Mouse (Mus musculus) ES-Bruce4 (cell line): ENCODE results near the gene C3ar1. TPM values are rescaled to one million over a fixed set of nuclear protein-coding genes. Genes with fewer than 3 reads are reported as not detected.

Experiments
- H3K27ac ChIP-seq: 2 replicates; pipeline ENCODE4 v1.5.1; 2012; ENCODE audit warnings: low read length, inconsistent platforms; ENCODE audit not compliant: insufficient read depth
- H3K27me3 ChIP-seq: 2 replicates; pipeline ENCODE4 v1.6.1; 2012; ENCODE audit warnings: mild to moderate bottlenecking, low read length, inconsistent platforms; ENCODE audit not compliant: control insufficient read depth, poor library complexity, insufficient read depth, severe bottlenecking
- H3K36me3 ChIP-seq: 2 replicates; pipeline ENCODE4 v1.6.1; 2012; ENCODE audit warnings: inconsistent platforms, mild to moderate bottlenecking, low read length, moderate library complexity; ENCODE audit not compliant: control insufficient read depth, poor library complexity, insufficient read depth, severe bottlenecking
- H3K4me1 ChIP-seq: one replicate; pipeline ENCODE4 v1.8.1; 2011; ENCODE audit warnings: low read length; ENCODE audit not compliant: control insufficient read depth, insufficient read depth
- H3K4me3 ChIP-seq: 2 replicates; pipeline ENCODE4 v1.5.1; 2011; ENCODE audit warnings: low read depth, mild to moderate bottlenecking, low read length
- H3K9ac ChIP-seq: 2 replicates; pipeline ENCODE4 v1.6.1; 2012; ENCODE audit warnings: low read depth, mild to moderate bottlenecking, inconsistent platforms; ENCODE audit not compliant: poor library complexity, severe bottlenecking
- H3K9me3 ChIP-seq: replicated peaks from 2 replicates; pipeline ENCODE4 v1.6.1; 2012; ENCODE audit warnings: mild to moderate bottlenecking, low read length, inconsistent platforms; ENCODE audit not compliant: control insufficient read depth, poor library complexity, insufficient read depth, severe bottlenecking
- CTCF ChIP-seq: IDR thresholded peaks from one replicate; pipeline ENCODE4 v1.8.1; 2011; ENCODE audit warnings: low read depth, low read length
- EP300 ChIP-seq: IDR thresholded peaks from 2 replicates; pipeline ENCODE4 v1.6.1; 2011; ENCODE audit warnings: low read depth, low read length; ENCODE audit not compliant: insufficient read depth
- POLR2A ChIP-seq: IDR thresholded peaks from one replicate; pipeline ENCODE4 v1.8.1; 2011; ENCODE audit warnings: low read length; ENCODE audit not compliant: insufficient read depth
- polyA plus RNA-seq: library from polyadenylated mRNA; stranded (reverse); fragments of >200 nt; gene quantifications from 2 replicates; pipeline ENCODE4 v1.2.4, GENCODE M21; 2011; ENCODE audit warnings: low read depth; ENCODE audit not compliant: missing spikeins, insufficient read depth, insufficient read length

The C3ar1 gene
- polyA plus RNA-seq, 1 experiment, result not detected

DNA sequence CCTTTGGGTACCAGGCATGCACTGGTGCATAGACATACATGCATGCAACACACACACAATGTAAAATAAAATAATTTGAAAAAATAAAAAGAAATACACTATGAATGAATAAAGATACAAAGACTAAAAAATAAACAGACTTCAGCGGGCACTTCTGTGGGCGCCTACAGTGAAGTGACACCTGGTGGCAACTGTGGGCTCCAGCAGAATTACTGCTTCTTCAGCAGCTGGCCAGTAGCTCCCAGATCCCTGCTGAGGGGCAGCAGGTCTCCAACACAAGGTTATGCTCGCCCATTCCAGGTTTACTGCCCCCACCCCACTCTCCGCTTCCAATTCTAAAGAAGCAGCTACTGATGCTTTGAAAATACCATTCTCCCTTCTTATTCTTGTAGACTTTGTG lies 12.0 kb upstream of the C3ar1 start:
- H3K9me3 ChIP-seq, result no peaks in the 10 kb centered on the region
- H3K4me1 ChIP-seq, result no peaks in the 10 kb centered on the region
- no peak overlapping the region for H3K4me3 ChIP-seq
- TF ChIP-seq CTCF, result peak; percentile 1
- no peak for TF ChIP-seq EP300
- TF ChIP-seq POLR2A, result no peak
- no peaks in the 10 kb centered on the region for H3K27me3 ChIP-seq
- no peak overlapping the region for H3K9ac ChIP-seq
- H3K27ac ChIP-seq, result no peak overlapping the region
- H3K36me3 ChIP-seq, result no peaks in the 10 kb centered on the region

DNA sequence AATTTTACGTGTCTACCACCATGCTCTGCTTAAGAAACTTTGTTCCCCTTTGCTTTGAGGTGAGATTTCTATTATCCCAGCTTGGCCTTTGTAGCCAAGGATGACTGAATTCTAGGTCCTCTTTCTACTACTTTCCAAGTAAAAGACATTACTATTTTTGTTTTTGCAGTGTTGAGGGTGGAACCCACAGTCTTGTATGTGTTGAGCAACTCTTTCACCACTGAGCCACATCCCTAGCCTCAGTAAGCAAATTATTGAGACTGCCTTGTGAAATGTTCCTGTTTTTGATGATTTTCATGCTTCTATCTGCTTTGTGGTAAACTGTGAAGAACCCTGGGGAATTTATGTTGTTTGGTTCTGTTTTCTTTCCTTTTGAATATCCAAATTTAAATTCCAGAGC lies 6.9 kb upstream of the C3ar1 start:
- H3K9ac ChIP-seq, result no peak overlapping the region
- H3K27me3 ChIP-seq, result no peaks in the 10 kb centered on the region
- no peaks in the 10 kb centered on the region for H3K4me1 ChIP-seq
- no peak overlapping the region for H3K4me3 ChIP-seq
- H3K9me3 ChIP-seq, result peaks cover 12% of the 10 kb centered on the region
- no peaks in the 10 kb centered on the region for H3K36me3 ChIP-seq
- H3K27ac ChIP-seq, result no peak overlapping the region
- no peak for TF ChIP-seq CTCF
- no peak for TF ChIP-seq EP300
- TF ChIP-seq POLR2A, result no peak

DNA sequence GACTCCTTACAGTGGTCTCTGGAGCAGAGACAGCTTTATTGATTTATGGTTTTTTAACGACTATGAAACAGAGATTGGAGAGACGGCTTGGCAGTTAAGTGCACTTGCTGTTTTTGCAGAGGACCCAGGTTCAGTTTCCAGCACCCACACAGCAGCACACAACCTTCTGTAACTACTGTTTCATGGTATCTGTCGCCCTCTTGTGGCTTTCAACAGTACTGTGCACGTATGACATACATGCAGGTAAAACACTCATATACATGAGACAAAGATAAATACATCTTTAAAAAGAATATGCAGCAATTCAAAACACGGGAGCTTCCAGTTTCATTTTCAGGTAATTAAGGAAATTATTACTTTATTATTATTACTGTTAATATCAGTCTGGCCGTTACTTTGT lies 6.5 kb upstream of the C3ar1 start:
- H3K9me3 ChIP-seq, result peaks cover 12% of the 10 kb centered on the region
- no peak overlapping the region for H3K4me3 ChIP-seq
- no peak overlapping the region for H3K27ac ChIP-seq
- no peak for TF ChIP-seq EP300
- TF ChIP-seq CTCF, result peak; percentile 1
- TF ChIP-seq POLR2A, result no peak
- H3K9ac ChIP-seq, result no peak overlapping the region
- no peaks in the 10 kb centered on the region for H3K4me1 ChIP-seq
- no peaks in the 10 kb centered on the region for H3K27me3 ChIP-seq
- H3K36me3 ChIP-seq, result no peaks in the 10 kb centered on the region

- H3K27me3 ChIP-seq, result no peaks in the 10 kb centered on the region; the same call in 1 of the 2 replicates
- H3K9me3 ChIP-seq, result no peaks in the 10 kb centered on the region
- TF ChIP-seq EP300 (no peak), POLR2A (no peak)
- H3K9ac ChIP-seq, result no peak overlapping the region
- no peaks in the 10 kb centered on the region for H3K4me1 ChIP-seq
- no peak overlapping the region for H3K4me3 ChIP-seq
- no peaks in the 10 kb centered on the region for H3K36me3 ChIP-seq
- no peak overlapping the region for H3K27ac ChIP-seq
These were observed 1.4 kb downstream of the C3ar1 start for GRCm38 (mm10) chr6:122854552-122854951.

DNA sequence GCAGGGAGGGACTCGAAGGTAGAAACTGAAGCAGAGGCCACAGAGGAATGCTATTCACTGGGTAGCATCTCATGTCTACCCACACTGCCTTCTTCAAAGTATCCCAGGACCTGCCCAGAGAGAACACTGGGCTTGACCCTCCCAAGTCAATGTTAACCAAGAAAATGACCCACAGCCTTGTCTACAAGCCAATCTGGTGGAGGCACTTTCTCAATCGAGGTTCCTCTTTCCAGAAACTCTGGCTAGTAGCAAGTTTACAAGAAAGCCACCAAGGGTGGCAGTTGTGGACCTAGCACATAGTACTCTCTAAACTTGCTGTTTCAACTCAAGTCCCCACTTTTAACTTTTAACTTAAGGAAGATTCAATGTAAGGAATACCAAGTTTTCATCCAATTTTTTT lies 3.3 kb downstream of the C3ar1 start:
- H3K27ac ChIP-seq, result no peak overlapping the region
- H3K27me3 ChIP-seq, result no peaks in the 10 kb centered on the region; the same call in 1 of the 2 replicates
- H3K4me1 ChIP-seq, result no peaks in the 10 kb centered on the region
- TF ChIP-seq CTCF, result no peak
- TF ChIP-seq EP300, result no peak
- TF ChIP-seq POLR2A, result no peak
- H3K4me3 ChIP-seq, result no peak overlapping the region
- no peak overlapping the region for H3K9ac ChIP-seq
- no peaks in the 10 kb centered on the region for H3K9me3 ChIP-seq
- H3K36me3 ChIP-seq, result no peaks in the 10 kb centered on the region

GRCm38 (mm10) chr6:122843759-122844158 lies 12.2 kb downstream of the C3ar1 start:
- Histone ChIP-seq H3K4me3 (no peak overlapping the region), H3K4me1 (no peaks in the 10 kb centered on the region), H3K36me3 (no peaks in the 10 kb centered on the region), H3K9ac (no peak overlapping the region), H3K9me3 (no peaks in the 10 kb centered on the region), H3K27me3 (no peaks in the 10 kb centered on the region), H3K27ac (no peak overlapping the region)
- TF ChIP-seq EP300 (no peak), POLR2A (no peak)
